Mouse (Mus musculus): ENCODE data around the gene Socs7. TPM values are rescaled to one million over a fixed set of nuclear protein-coding genes. Genes with fewer than 3 reads are reported as not detected.
A peak's percentile ranks its signal among the peaks of the same experiment; 100 is the strongest.

Socs7 gene
- polyA plus RNA-seq, 1 experiment from 2014 or later = 3.6 TPM

- Histone ChIP-seq H3K4me2 (no peak overlapping the region), H3K27ac (no peak overlapping the region), H3K27me3 (peaks cover 8% of the 10 kb centered on the region; the same call in 1 of the 2 replicates), H3K9ac (no peak overlapping the region), H3K36me3 (no peaks in the 10 kb centered on the region), H3K4me3 (no peak overlapping the region), H3K9me3 (no peaks in the 10 kb centered on the region), H3K4me1 (peaks cover 35% of the 10 kb centered on the region)
- ATAC-seq (ENCODE audit: borderline replicate concordance, extremely low read depth, low FRiP score, low TSS enrichment) = no peak
- WGBS = 2% methylated on average over 6 of the region's 6 CpGs
Measured at GRCm38 (mm10) chr11:97408171-97408570, 45.8 kb downstream of the Socs7 start.

DNA sequence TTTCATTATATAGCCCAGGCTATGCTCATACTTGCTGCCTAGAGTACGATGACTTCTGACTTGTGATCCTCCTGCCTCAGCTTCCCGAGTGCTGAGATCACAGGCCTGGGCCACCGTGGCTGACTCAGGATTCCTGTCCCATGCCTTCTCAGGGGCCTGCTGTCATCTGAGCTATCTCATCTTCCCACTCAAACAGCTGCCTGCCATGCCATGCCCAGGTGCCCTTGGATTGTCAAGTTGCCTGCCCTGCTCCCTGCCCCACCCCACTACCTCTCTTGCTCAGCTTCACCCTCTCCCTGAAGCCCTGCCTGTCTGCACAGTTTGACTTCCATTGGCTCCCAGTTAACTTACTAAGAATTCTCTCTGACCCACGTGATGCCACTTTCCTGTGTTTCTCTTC lies 48.6 kb downstream of the Socs7 start:
- no peak overlapping the region for H3K4me2 ChIP-seq
- no peaks in the 10 kb centered on the region for H3K9me3 ChIP-seq
- H3K4me1 ChIP-seq = peaks cover 24% of the 10 kb centered on the region
- no peaks in the 10 kb centered on the region for H3K36me3 ChIP-seq
- H3K27ac ChIP-seq = no peak overlapping the region
- no peak for ATAC-seq (ENCODE audit: borderline replicate concordance, extremely low read depth, low FRiP score, low TSS enrichment)
- H3K27me3 ChIP-seq = peaks cover under 1% of the 10 kb centered on the region; the same call in 1 of the 2 replicates
- WGBS = 84% methylated on average over 4 of the region's 4 CpGs
- H3K9ac ChIP-seq = no peak overlapping the region
- H3K4me3 ChIP-seq = no peak overlapping the region

DNA sequence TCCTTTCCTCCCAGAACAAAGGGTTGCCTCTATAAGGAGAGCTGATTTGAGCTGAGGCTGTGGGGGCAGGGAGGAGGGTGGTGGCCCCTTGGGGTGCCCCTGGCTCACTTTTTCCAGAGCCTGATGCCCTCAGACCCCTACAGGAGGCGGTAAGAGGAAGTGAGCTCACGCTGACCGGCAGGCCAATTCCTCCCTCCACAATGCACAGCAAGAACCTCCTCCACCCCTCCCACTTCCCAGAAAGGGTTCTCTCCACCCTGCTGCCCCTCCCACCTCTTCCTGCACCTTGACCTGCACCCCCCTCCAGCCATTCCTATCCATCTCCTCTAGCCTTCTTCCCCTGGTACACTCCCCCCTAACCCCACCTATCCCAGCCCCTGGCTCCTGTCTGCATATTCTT lies 49.8 kb downstream of the Socs7 start:
- WGBS = 26% methylated on average over 3 of the region's 3 CpGs
- no peaks in the 10 kb centered on the region for H3K27me3 ChIP-seq
- peak overlapping the region; percentile 46 for H3K27ac ChIP-seq
- no peaks in the 10 kb centered on the region for H3K36me3 ChIP-seq
- peaks cover 23% of the 10 kb centered on the region for H3K4me1 ChIP-seq
- H3K4me3 ChIP-seq = no peak overlapping the region
- H3K9me3 ChIP-seq = no peaks in the 10 kb centered on the region
- ATAC-seq (ENCODE audit: borderline replicate concordance, extremely low read depth, low FRiP score, low TSS enrichment) = no peak
- H3K9ac ChIP-seq = no peak overlapping the region
- H3K4me2 ChIP-seq = no peak overlapping the region

- whole genome bisulfite sequencing = 42% methylated on average over 10 of the region's 10 CpGs
- Histone ChIP-seq H3K36me3 (no peaks in the 10 kb centered on the region), H3K27me3 (no peaks in the 10 kb centered on the region), H3K4me2 (no peak overlapping the region), H3K4me1 (peaks cover 28% of the 10 kb centered on the region), H3K4me3 (no peak overlapping the region), H3K27ac (peak overlapping the region; percentile 46), H3K9me3 (no peaks in the 10 kb centered on the region), H3K9ac (no peak overlapping the region)
- no peak for ATAC-seq (ENCODE audit: borderline replicate concordance, extremely low read depth, low FRiP score, low TSS enrichment)
Measured at GRCm38 (mm10) chr11:97412808-97413347, 50.5 kb downstream of the Socs7 start.

- H3K4me3 ChIP-seq = peak within 1 kb of the TSS; percentile 62
- WGBS = under 1% methylated on average over 29 of the region's 29 CpGs
Measured at GRCm38 (mm10) chr11:97415330-97415711, 53.0 kb downstream of the Socs7 start, which contains the start of gene Arhgap23. Arhgap23 (plus strand) TSS chr11:97415533.

DNA sequence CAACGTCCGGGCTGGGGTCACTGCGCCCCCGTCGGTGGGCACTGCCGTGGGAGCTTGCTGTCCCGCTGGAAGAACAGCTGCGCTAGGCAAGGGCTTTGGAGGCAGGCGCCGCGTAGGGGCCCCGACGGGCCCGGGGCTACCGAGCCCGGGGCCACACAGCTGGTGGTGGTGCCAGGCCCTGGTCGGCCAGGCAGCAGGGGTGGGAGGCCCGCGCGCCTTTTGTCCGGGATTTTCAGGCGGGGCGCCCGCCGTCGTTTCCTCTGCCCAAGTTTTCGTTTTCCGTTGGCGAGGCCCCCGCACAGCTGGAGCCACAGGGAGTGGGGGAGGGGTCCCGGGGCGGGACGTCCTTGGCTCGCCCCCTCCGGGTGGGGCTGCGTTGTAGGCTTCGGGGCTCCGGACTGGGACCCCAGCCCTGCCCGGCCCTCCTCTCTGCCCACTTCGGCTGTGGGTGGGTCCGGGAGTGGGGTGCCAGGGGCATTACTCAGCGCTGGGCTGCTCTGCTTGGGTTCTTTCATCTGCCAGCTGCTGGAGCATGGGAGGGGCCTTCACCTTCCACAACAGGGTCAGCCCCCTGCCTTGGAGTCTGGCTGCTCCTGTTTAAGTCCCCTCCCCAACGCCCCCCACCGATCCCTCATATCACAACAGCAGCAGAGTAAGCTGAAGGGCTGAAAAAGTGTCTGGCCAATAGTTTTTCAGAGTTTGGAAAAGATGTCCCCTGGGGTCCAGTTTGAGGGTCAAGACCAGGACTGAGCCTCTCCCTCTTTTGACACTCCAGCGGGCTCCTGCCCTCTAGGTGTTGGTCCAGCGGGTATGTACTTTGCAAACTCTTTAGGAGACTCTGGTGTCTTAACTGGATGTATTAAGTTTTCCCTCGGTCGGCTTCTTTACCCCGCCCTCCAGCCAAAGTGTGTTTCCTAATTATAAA lies 53.6 kb downstream of the Socs7 start:
- no peaks in the 10 kb centered on the region for H3K9me3 ChIP-seq
- WGBS = 2% methylated on average over 49 of the region's 49 CpGs
- no peaks in the 10 kb centered on the region for H3K27me3 ChIP-seq
- ATAC-seq (ENCODE audit: borderline replicate concordance, extremely low read depth, low FRiP score, low TSS enrichment) = peak; percentile 61
- H3K4me2 ChIP-seq = peak overlapping the region; percentile 85
- H3K4me3 ChIP-seq = peak overlapping the region; percentile 62
- no peaks in the 10 kb centered on the region for H3K36me3 ChIP-seq
- peak overlapping the region; percentile 82 for H3K27ac ChIP-seq
- H3K4me1 ChIP-seq = peaks cover 40% of the 10 kb centered on the region
- H3K9ac ChIP-seq = peak overlapping the region; percentile 74

More at GRCm38 (mm10) chr11:97415330-97415711, 53.0 kb downstream of the Socs7 start, which contains the start of gene Arhgap23:
- peak within 1 kb of the TSS; percentile 85 for H3K4me2 ChIP-seq
- no peaks in the 10 kb centered on the region for H3K9me3 ChIP-seq
- H3K36me3 ChIP-seq = no peaks in the 10 kb centered on the region
- peaks cover 40% of the 10 kb centered on the region for H3K4me1 ChIP-seq
- ATAC-seq (ENCODE audit: borderline replicate concordance, extremely low read depth, low FRiP score, low TSS enrichment) = peak; percentile 85
- peak within 1 kb of the TSS; percentile 74 for H3K9ac ChIP-seq
- H3K27ac ChIP-seq = peak within 1 kb of the TSS; percentile 82
- H3K27me3 ChIP-seq = no peaks in the 10 kb centered on the region

GRCm38 (mm10) chr11:97416637-97417035 lies 54.3 kb downstream of the Socs7 start:
- 6% methylated on average over 5 of the region's 5 CpGs for WGBS
- peak overlapping the region; percentile 82; the same call in 1 of the 2 replicates for H3K27ac ChIP-seq

GRCm38 (mm10) chr11:97418834-97419539 lies 56.6 kb downstream of the Socs7 start:
- ATAC-seq (ENCODE audit: borderline replicate concordance, extremely low read depth, low FRiP score, low TSS enrichment) = no peak
- Histone ChIP-seq H3K36me3 (no peaks in the 10 kb centered on the region), H3K27me3 (no peaks in the 10 kb centered on the region), H3K27ac (no peak overlapping the region), H3K9ac (no peak overlapping the region), H3K4me3 (no peak overlapping the region), H3K4me2 (no peak overlapping the region), H3K4me1 (peaks cover 47% of the 10 kb centered on the region), H3K9me3 (no peaks in the 10 kb centered on the region)
- 79% methylated on average over 14 of the region's 14 CpGs for WGBS

More at GRCm38 (mm10) chr11:97416637-97417035, 54.3 kb downstream of the Socs7 start:
- no peaks in the 10 kb centered on the region for H3K36me3 ChIP-seq
- peak overlapping the region; percentile 85 for H3K4me2 ChIP-seq
- peaks cover 40% of the 10 kb centered on the region for H3K4me1 ChIP-seq
- no peaks in the 10 kb centered on the region for H3K9me3 ChIP-seq
- peak overlapping the region; percentile 19 for H3K9ac ChIP-seq
- peak overlapping the region; percentile 62 for H3K4me3 ChIP-seq
- no peak for ATAC-seq (ENCODE audit: borderline replicate concordance, extremely low read depth, low FRiP score, low TSS enrichment)
- no peaks in the 10 kb centered on the region for H3K27me3 ChIP-seq

DNA sequence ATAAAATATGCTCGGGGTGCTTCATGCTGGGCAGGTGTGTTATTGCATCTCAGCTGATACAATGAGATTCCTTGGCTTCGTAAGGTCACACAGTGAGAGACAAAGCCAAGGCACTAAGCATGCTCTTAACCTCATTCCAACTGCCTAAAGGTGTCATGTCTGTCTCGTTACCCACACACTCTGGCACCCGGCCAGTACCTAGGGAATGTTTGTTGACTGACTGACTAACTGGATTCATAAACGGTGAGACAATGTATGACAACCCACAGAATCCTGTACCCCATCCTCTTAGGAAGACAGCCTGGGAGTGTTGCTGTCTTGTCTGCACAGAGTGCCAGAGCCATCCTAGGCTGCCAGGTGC lies 57.2 kb downstream of the Socs7 start:
- Histone ChIP-seq H3K36me3 (no peaks in the 10 kb centered on the region), H3K4me1 (peaks cover 52% of the 10 kb centered on the region), H3K27me3 (no peaks in the 10 kb centered on the region), H3K4me2 (no peak overlapping the region), H3K4me3 (no peak overlapping the region), H3K9me3 (no peaks in the 10 kb centered on the region), H3K27ac (no peak overlapping the region), H3K9ac (no peak overlapping the region)
- WGBS = 50% methylated on average over 5 of the region's 5 CpGs
- no peak for ATAC-seq (ENCODE audit: borderline replicate concordance, extremely low read depth, low FRiP score, low TSS enrichment)

GRCm38 (mm10) chr11:97422507-97422906 lies 60.2 kb downstream of the Socs7 start:
- H3K4me3 ChIP-seq = no peak overlapping the region
- ATAC-seq (ENCODE audit: borderline replicate concordance, extremely low read depth, low FRiP score, low TSS enrichment) = no peak
- peaks cover 40% of the 10 kb centered on the region for H3K4me1 ChIP-seq
- no peaks in the 10 kb centered on the region for H3K36me3 ChIP-seq
- 42% methylated on average over 4 of the region's 4 CpGs for WGBS
- no peaks in the 10 kb centered on the region for H3K9me3 ChIP-seq
- H3K9ac ChIP-seq = no peak overlapping the region
- H3K27me3 ChIP-seq = no peaks in the 10 kb centered on the region
- no peak overlapping the region for H3K27ac ChIP-seq
- H3K4me2 ChIP-seq = no peak overlapping the region

GRCm38 (mm10) chr11:97424092-97424692 lies 61.8 kb downstream of the Socs7 start:
- H3K36me3 ChIP-seq = no peaks in the 10 kb centered on the region
- H3K27ac ChIP-seq = no peak overlapping the region; the same call in 1 of the 2 replicates
- ATAC-seq (ENCODE audit: borderline replicate concordance, extremely low read depth, low FRiP score, low TSS enrichment) = no peak
- no peak overlapping the region for H3K9ac ChIP-seq
- peaks cover 49% of the 10 kb centered on the region for H3K4me1 ChIP-seq
- 58% methylated on average over 5 of the region's 5 CpGs for WGBS
- H3K27me3 ChIP-seq = no peaks in the 10 kb centered on the region
- H3K4me2 ChIP-seq = no peak overlapping the region
- no peaks in the 10 kb centered on the region for H3K9me3 ChIP-seq
- no peak overlapping the region for H3K4me3 ChIP-seq

Data from lung, embryonic 15.5 days (tissue).